Mouse (Mus musculus): ENCODE data around the gene Siae.

DNA sequence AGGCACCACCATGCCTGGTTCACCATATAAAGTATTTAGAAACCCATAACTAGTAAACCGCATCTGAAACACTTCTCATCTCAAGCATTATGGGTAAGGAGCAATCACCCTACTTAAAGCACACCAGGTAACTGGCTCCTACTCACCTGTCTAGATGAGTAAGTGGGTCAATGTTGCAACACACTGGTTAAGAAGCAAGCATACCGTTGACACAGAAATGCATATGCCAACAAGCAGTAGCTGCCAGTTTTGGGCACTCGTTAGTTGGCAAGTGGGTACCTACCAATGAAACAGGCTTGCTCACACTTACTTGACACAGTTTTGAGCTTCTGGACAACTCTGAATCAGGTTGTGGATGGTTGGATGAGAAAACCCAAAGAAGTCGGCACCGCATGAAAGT lies 95.1 kb downstream of the Siae start:
- TF ChIP-seq POLR2A (IDR thresholded peaks at IDR 0.05; ENCODE audit: insufficient read depth, low read depth, low read length) (no peak), CTCF (IDR thresholded peaks at IDR 0.05) (no peak), EP300 (IDR thresholded peaks at IDR 0.05; ENCODE audit: insufficient read depth, low read depth, low read length) (no peak)

Data from heart, adult 2 months (tissue).